Mouse (Mus musculus): ENCODE data around the gene Taf7l.
A peak's percentile ranks its signal among the peaks of the same experiment; 100 is the strongest.

The Taf7l gene

GRCm38 (mm10) chrX:134476290-134476689 is at the start of gene Taf7l:
Taf7l (minus strand) TSS chrX:134476490.
- DNase-seq (ENCODE audit: low read depth, low spot score): peak; percentile 16

DNA sequence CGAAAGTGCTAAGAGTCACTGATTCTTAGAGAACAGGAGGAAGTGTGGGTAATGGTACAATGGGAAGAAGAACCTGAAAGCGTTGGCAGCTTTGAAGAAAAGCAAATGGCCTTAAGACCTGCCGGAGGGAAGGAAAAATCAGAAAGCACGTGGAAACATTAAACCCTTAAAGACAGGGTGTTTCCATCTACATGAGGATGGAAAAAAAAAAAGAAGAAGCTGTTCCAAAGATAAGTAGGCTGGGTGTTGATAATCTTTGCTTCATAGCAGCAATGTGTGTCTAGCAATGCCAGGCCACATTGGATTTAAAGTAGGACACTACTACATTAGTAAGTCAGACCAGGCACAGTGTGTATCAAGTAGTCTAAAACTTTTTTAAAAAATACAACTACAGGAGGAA is 49.0 kb upstream of the Taf7l start:
- no peak for DNase-seq (ENCODE audit: low read depth, low spot score)

DNA sequence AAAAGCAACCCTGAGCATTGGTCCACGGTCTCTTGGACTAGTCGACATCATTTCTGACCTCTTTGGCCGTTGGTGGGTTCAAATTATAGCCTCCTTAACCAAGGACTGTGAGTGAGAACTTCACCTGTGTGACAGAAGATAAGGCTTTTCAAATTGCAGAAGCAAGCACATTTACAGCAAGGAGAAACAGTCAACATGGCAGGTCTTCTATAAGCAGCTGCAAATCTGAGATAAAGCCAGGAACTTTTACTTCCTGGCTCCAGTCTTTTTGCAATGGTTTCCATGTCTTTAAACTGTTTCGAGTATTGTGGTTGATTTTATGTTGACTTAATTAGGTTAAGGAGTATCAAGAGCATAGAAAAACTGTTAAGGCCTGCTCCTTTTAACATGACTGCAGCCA is 47.5 kb upstream of the Taf7l start:
- no peak for DNase-seq (ENCODE audit: low read depth, low spot score)

- peak; percentile 7 for DNase-seq (ENCODE audit: low read depth, low spot score)
Measured at GRCm38 (mm10) chrX:134509473-134509872, 33.2 kb upstream of the Taf7l start.

GRCm38 (mm10) chrX:134507977-134508376 is 31.7 kb upstream of the Taf7l start:
- no peak for DNase-seq (ENCODE audit: low read depth, low spot score)

DNA sequence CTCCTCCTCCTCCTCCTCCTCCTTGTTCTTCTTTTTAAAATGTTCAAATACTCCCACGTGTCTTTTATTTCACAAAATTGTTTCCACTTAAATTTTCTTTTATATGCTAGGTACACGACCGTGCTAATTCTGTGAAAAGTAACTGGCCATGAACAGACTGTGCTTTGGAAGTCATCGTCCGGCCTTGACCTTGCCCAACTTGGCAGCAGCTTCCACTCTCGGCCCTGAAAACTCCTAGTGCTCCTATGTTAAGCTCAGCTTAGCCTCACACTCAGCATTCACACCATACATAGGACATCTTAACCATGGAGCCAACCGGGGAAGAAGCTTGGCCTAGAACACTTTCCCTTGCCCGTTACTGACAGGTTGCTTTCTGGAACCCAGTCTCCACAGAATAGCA is 24.4 kb upstream of the Taf7l start:
- no peak for DNase-seq (ENCODE audit: low read depth, low spot score)

GRCm38 (mm10) chrX:134481720-134482119 is 5.4 kb upstream of the Taf7l start:
- no peak for DNase-seq (ENCODE audit: low read depth, low spot score)

DNA sequence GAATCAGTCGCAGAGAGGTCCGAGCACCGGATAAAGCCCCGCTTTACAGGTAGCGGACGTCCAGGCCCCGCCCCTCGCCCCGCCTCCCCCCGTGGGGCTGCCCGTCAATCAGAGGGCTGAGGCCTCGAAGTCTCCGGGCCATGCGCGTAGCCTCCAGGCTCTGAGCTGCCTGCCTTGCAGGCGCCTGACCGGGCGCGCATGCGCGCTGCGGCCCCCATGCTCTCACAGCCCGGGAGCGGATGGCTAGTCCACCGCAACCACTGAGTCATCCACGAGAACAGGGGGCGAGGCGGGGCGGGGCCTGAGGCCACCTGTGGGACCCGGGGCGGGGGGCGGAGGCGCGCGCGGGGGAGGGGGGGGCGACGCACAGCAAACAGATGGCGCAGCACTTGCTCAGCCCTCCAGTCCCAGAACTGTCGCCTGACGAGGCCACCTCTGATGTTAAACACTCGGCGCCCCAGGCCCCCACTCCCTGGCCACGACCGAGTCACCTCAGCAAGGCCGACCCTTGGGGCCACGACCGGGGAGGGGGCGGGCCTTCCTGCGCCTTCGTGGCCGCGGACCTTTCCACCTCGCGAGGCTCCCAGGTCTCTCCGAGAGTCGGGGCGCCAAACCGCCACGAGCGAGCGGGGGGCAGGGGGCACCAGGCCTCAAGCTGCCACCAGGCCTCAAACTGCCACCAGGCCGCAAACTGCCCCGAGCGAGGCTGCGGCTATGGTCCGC is 1.1 kb downstream of the Taf7l start:
- peak; percentile 68 for DNase-seq (ENCODE audit: low read depth, low spot score)

DNA sequence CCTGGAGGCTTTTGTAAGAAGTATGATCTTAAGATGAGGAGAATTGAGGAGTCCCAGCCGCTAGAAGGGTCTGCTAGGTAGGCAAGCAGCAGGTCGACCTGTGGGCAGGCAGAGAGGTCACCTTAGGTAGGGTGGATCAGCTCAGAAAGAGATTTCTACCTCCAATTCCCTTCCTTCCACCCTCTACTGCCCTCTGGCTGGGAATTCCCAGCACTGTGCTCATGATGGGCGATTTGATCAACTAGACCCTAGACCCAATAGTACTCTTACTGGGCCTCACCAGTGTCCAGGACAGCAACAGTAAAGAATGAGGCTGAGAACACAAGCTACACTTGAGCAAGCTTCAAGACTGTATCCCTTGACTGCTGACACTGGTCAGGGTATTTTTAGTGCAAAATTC is 49.0 kb downstream of the Taf7l start:
- DNase-seq (ENCODE audit: low read depth, low spot score): no peak

DNA sequence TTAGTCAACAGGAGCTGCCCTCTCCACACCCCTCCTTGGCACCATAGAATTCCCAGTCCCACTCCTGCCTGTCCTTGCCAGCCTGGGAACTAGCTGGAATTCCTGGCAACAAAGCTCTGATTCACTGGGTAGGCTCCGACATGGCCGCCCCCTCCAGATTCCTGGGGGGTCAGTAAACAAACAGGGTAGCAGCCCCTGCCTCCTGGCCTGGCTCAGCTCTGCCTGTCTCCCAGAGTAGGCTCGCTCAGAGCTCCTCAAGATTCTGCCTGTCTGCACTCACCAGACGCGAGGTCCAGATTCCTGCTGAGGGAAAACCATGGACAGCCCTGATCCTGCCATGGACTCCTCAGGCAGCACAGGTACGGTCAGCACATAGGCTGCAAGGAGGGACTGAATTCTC is 49.5 kb downstream of the Taf7l start:
- DNase-seq (ENCODE audit: low read depth, low spot score): no peak

GRCm38 (mm10) chrX:134425798-134426197 is 50.5 kb downstream of the Taf7l start:
- no peak for DNase-seq (ENCODE audit: low read depth, low spot score)

DNA sequence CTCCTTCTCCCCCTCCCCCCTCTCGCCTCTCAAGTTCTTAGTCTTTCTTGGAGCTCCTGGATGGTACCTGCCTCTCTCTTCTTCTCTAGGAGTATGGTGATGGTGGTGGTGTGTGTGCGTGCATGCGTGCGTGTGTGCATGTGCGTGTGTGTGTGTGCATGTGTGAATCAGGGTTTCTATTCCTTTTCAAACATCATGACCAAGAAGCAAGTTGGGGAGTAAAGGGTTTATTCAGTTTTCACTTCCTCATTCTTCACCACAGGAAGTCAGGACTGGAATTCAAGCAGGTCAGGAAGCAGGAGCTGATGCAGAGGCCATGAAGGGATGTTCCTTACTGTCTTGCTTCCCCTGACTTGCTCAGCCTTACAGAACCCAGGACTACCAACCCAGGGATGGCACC is 52.0 kb downstream of the Taf7l start:
- no peak for DNase-seq (ENCODE audit: low read depth, low spot score)

GRCm38 (mm10) chrX:134420097-134420496 is 56.2 kb downstream of the Taf7l start:
- DNase-seq (ENCODE audit: low read depth, low spot score): no peak

DNA sequence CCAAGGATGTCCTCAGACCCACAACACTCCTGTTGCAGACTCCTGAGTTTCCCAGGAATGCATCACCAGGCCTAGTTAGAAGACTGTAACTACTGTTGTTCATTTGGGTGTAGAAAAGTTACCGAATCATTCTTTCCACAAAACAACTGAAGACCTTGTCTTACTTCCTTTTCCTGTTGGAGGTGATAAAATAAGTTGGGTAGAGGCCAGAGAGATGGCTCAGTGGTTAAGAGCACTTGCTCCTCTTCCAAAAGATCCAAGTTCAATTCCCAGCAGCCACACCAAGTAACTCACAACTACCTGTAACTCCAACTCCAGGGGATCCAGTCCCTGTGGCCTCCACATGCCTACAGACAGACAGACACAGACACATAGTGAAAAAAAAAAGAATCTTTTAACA is 64.2 kb downstream of the Taf7l start:
- no peak for DNase-seq (ENCODE audit: low read depth, low spot score)
